Mouse (Mus musculus) testis, adult 2 months (tissue): ENCODE results near the gene Cntnap5a. TPM values are rescaled to one million over a fixed set of nuclear protein-coding genes. Genes with fewer than 3 reads are reported as not detected.

ENCODE experiments used
- H3K27ac ChIP-seq: fragments of 200-500 bp; 2 replicates; pipeline ENCODE4 v1.5.1; 2012; ENCODE audit warnings: low read depth, low read length; ENCODE audit not compliant: control insufficient read depth, insufficient read depth
- H3K27me3 ChIP-seq: fragments of 200-500 bp; 2 replicates; pipeline ENCODE4 v1.6.1; 2012; ENCODE audit warnings: mild to moderate bottlenecking, low read length, moderate library complexity; ENCODE audit not compliant: control insufficient read depth, insufficient read depth
- H3K36me3 ChIP-seq: fragments of 200-500 bp; 2 replicates; pipeline ENCODE4 v1.6.1; 2012; ENCODE audit warnings: mild to moderate bottlenecking, low read length; ENCODE audit not compliant: control insufficient read depth, insufficient read depth
- H3K4me1 ChIP-seq: fragments of 200-500 bp; 2 replicates; pipeline ENCODE4 v1.6.1; 2012; ENCODE audit warnings: low read length; ENCODE audit not compliant: control insufficient read depth, insufficient read depth
- H3K4me3 ChIP-seq: fragments of 200-500 bp; 2 replicates; pipeline ENCODE4 v1.5.1; 2012; ENCODE audit warnings: low read depth, mild to moderate bottlenecking, low read length, moderate library complexity, mixed read lengths; ENCODE audit not compliant: control insufficient read depth
- CTCF ChIP-seq: fragments of 200-500 bp; IDR thresholded peaks from 2 replicates; pipeline ENCODE4 v1.5.1; 2012; ENCODE audit warnings: low read depth, mild to moderate bottlenecking, inconsistent platforms, low read length, moderate library complexity; ENCODE audit not compliant: control insufficient read depth, insufficient read depth, insufficient replicate concordance
- POLR2A ChIP-seq: fragments of 200-500 bp; IDR thresholded peaks from 2 replicates; pipeline ENCODE4 v1.6.1; 2012; ENCODE audit warnings: low read depth, mild to moderate bottlenecking, inconsistent platforms, low read length, moderate library complexity; ENCODE audit not compliant: control insufficient read depth
- polyA plus RNA-seq: library from polyadenylated mRNA; depleted of rRNA; stranded (reverse); fragments of >200 nt; gene quantifications from 2 replicates; pipeline ENCODE4 v1.2.3, GENCODE M21; 2012

The Cntnap5a gene
- polyA plus RNA-seq, 1 experiment = 0.31 TPM

DNA sequence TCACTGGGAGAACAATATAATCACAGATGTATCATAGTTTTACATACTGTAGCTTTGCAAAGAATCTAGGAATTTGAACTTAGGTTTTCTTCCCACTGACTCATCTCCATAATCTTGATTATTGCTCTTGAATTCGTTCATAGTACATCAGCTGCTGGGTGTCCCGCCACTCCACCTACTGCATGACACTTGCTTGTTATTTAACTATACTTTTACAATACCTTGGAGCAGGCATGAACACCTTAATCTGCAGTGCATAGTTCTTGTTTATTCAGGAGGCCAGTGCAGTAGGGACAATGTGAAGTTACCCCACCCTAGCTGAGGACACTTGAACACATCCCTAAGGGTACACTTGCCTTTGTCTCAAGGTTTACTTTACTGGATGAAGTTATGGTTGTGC, 352.3 kb downstream of the Cntnap5a start:
- Histone ChIP-seq H3K4me3 (no peak overlapping the region), H3K4me1 (no peaks in the 10 kb centered on the region), H3K27me3 (no peaks in the 10 kb centered on the region), H3K36me3 (no peaks in the 10 kb centered on the region), H3K27ac (no peak overlapping the region)
- TF ChIP-seq POLR2A (no peak), CTCF (no peak)

DNA sequence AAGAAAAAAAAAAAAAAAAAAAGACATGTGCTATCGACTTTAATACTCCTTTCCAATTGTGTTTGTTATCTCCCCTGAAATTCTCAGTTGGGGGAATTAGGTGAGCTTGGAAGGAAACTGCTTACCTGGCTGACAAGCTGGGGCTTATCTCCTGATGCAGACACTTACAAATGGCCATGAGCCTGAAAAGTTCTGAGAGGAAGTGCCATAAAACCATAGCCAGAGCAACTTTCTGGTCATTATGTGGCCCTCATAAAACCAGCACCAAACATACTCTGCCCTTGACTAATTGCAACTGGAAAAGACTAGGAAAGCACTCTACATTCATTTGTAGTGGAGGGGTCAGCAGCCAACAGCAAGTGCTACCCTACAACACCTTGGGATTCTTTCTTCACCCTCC, 359.5 kb downstream of the Cntnap5a start:
- Histone ChIP-seq H3K36me3 (no peaks in the 10 kb centered on the region), H3K4me3 (no peak overlapping the region), H3K27me3 (no peaks in the 10 kb centered on the region), H3K27ac (no peak overlapping the region), H3K4me1 (no peaks in the 10 kb centered on the region)
- TF ChIP-seq POLR2A = no peak
- no peak for TF ChIP-seq CTCF

DNA sequence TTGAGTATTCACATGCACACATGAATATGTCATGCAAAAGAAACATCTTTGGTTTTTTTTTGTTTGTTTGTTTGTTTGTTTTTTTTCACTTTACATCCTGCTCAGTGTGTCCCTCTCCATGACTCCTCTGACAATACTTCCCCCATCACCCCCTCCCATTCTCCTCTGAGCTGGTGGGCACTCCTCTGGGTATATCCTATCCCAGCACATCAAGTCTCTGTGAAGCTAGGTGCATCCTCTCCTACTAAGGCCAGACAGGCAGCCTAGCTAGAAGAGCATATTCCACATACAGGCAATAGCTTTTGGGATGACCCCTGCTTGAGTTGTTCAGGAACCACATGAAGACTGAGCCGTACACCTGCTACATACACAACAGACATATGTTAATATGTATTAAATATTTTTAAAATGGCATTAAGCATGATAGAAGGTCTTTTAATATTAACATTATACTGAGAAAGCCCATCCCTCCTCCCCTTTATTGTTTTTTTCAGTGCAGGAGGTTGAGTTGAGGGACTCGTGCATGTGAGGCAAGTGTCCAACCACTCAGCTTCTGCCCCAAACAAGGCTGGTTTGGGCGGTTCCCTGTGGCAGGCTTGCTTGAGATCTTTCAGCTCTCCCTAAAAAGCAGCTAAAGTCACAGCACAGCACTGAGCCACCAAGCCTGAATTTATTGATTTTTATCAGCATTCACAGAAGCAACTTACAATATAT, 422.6 kb downstream of the Cntnap5a start:
- Histone ChIP-seq H3K36me3 (no peaks in the 10 kb centered on the region), H3K27me3 (no peaks in the 10 kb centered on the region), H3K4me3 (no peak overlapping the region), H3K27ac (no peak overlapping the region), H3K4me1 (no peaks in the 10 kb centered on the region)
- TF ChIP-seq CTCF (no peak), POLR2A (no peak)

DNA sequence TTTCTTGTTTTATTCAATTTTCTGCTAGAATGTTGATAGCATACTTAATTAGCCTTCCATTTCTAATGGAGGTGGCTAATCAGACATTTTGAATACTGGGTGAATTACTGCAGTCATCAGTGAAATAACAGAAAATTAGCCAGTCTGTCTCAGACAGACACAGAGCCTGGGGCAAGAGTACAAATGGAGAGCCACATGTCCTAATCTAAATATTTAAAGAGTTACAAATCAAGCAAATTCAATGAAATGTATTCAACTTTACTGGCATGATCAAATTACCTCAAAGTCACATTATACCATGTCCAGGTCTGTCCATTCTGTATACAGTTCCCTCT, 423.1 kb downstream of the Cntnap5a start:
- Histone ChIP-seq H3K4me3 (no peak overlapping the region), H3K4me1 (no peaks in the 10 kb centered on the region), H3K27ac (no peak overlapping the region), H3K36me3 (no peaks in the 10 kb centered on the region), H3K27me3 (no peaks in the 10 kb centered on the region)
- TF ChIP-seq POLR2A (no peak), CTCF (no peak)

DNA sequence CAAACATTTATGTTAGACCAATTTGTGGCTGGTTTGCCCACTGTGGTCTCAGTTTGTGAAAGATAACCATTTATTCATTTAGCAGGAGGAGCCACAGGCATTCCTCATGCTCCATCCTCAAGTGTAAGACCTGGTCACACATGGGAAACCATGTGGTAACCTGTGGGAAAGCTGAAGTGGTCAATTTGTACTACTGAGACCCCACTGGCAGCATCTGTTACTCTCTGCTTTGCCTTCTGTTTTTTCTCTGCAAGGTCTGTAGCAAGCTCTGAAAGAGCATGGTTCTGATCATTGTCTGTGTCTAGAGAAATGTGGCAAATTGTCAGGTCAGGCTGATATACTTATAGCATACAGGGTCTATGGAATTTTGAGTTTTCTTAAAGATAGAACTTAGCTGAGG, 423.8 kb downstream of the Cntnap5a start:
- no peak overlapping the region for H3K27ac ChIP-seq
- no peaks in the 10 kb centered on the region for H3K4me1 ChIP-seq
- TF ChIP-seq CTCF (no peak), POLR2A (no peak)
- no peaks in the 10 kb centered on the region for H3K36me3 ChIP-seq
- no peaks in the 10 kb centered on the region for H3K27me3 ChIP-seq
- H3K4me3 ChIP-seq = no peak overlapping the region

DNA sequence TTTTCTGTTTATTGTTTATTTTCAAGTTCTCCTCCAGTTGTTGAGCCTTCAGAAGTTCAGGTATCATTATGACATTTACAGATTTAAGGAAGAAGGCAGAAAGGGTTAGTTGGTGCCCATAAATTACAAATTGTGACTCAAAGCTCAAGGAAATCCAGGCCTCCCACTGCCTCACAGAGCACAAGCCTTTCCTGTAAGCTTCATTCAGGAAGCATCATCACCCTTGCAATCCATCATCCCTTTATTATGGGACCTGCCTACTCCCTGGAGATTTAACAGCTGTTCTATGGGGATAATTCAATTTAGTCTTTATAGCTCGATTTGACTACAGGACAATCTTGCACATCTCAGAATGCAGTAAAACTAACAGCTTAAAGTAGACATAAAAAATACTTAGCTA, 441.2 kb downstream of the Cntnap5a start:
- TF ChIP-seq CTCF (no peak), POLR2A (no peak)
- no peaks in the 10 kb centered on the region for H3K36me3 ChIP-seq
- no peaks in the 10 kb centered on the region for H3K4me1 ChIP-seq
- H3K27me3 ChIP-seq = no peaks in the 10 kb centered on the region
- no peak overlapping the region for H3K4me3 ChIP-seq
- no peak overlapping the region for H3K27ac ChIP-seq

DNA sequence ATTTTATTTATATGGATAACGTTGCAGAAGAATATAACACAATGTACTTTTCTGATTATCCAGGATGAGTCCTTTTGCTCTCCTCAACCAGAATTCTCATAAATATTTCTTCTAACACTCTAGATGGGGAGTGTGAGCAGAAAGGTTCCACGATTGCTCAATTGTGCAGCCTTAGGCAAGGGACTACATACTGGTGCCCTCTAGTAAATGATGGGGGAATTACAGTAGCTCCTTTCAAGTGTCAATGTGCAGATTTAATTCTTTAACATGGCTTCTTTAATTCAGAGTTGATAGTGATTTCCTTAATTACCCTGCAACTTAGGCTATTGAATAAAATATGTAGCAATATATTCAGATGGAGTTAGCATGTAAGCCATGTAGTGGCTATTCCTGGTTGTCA, 442.5 kb downstream of the Cntnap5a start:
- H3K4me3 ChIP-seq = no peak overlapping the region
- H3K27ac ChIP-seq = no peak overlapping the region
- H3K4me1 ChIP-seq = no peaks in the 10 kb centered on the region
- H3K36me3 ChIP-seq = no peaks in the 10 kb centered on the region
- no peak for TF ChIP-seq POLR2A
- no peak for TF ChIP-seq CTCF
- H3K27me3 ChIP-seq = no peaks in the 10 kb centered on the region
